Mouse (Mus musculus) gastrocnemius, adult 2 months (tissue): ENCODE data around the gene Gm49630. TPM values are rescaled to one million over a fixed set of nuclear protein-coding genes. Genes with fewer than 3 reads are reported as not detected.
"Not testable (repeated sequence)": the region's sequence is repeated elsewhere in the genome, so short reads cannot be mapped to it uniquely, and the experiment has no call there.

Experiments used
- DNase-seq: peaks from one replicate; pipeline ENCODE4 v3.0.0; 2022
- H3K27ac ChIP-seq: fragments of 200-600 bp; 2 replicates; pipeline ENCODE4 v1.8.1; 2022; ENCODE audit warnings: mild to moderate bottlenecking
- H3K4me3 ChIP-seq: fragments of 200-600 bp; 2 replicates; pipeline ENCODE4 v1.8.1; 2022; ENCODE audit warnings: mild to moderate bottlenecking, moderate library complexity
- CTCF ChIP-seq: fragments of 200-600 bp; IDR thresholded peaks from 2 replicates; pipeline ENCODE4 v1.8.1; 2022; ENCODE audit warnings: antibody characterized with exemption, mild to moderate bottlenecking, moderate library complexity
- intact Hi-C: fragments of 180-260 bp; cut with DNase I; formaldehyde crosslinking; loops from one replicate; pipeline ENCODE4 v1.15.1; 2025
- total RNA-seq, 2 experiments: library from RNA; stranded (reverse); gene quantifications; 2 replicates each; pipeline ENCODE4 v1.2.3; 2021

The Gm49630 gene
- total RNA-seq, 2 experiments from 2014 or later = not detected

GRCm38 (mm10) chr17:7306278-7307196 lies 65.2 kb downstream of the Gm49630 start:
- H3K27ac ChIP-seq, intact Hi-C loops, DNase-seq: not testable (repeated sequence)
- TF ChIP-seq CTCF = peak; percentile 61
- H3K4me3 ChIP-seq = peak overlapping the region; percentile 36

Other genes with a start within 250 kb of the Gm49630 start
- 100 to 1,000 TPM in 1 of 2 experiments, 10 to 100 TPM in 1; 86.7 to 120 TPM for gene Rps6ka2, start 201.9 kb downstream of the Gm49630 start, total RNA-seq
- not detected for gene Tcp10a, start 47.3 kb downstream of the Gm49630 start, total RNA-seq
- gene Ttll2, start 19.3 kb downstream of the Gm49630 start, total RNA-seq = under 1 TPM in 1 of 2 experiments, not detected in 1; 0.20 TPM
- gene Unc93a2, start 13.5 kb upstream of the Gm49630 start, total RNA-seq = under 1 TPM; 0.17 to 0.18 TPM